Mouse (Mus musculus) thymus, postnatal 0 days (tissue): ENCODE measurements at regions not wholly inside any gene's neighbourhood (a gene's known extent, or its start where the extent isn't known, plus 50 kb on each side); places are given as distances from the start of the nearest gene placed in this dataset.

ENCODE experiments used
- DNase-seq: peaks from one replicate; pipeline ENCODE4 v3.0.0-alpha.2; 2015; ENCODE audit warnings: low spot score

DNA sequence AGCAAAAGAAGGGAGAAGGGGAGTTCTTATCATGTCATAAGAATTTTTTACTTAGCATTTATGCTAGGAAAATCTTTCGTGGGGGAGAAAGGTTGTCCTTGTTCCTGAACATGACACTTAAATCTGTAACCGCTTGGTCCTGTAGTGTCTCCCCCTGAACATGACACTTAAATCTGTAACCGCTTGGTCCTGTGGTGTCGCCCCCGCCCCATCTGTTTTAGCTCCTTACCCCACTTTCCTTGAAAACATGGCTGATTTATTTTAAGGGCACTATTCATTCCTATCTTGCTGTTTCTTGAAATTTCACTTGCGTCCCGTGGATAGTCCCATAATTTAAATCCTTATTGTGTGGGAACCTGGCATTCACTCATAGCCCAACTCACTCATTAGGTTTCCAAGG is 82.2 kb downstream of the Rap2a start:
- DNase-seq: no peak

- no peak for DNase-seq
Observed at GRCm38 (mm10) chr14:120560987-120561386, 82.7 kb downstream of the Rap2a start.

GRCm38 (mm10) chr14:120566945-120567344 is 88.7 kb downstream of the Rap2a start:
- DNase-seq: no peak

DNA sequence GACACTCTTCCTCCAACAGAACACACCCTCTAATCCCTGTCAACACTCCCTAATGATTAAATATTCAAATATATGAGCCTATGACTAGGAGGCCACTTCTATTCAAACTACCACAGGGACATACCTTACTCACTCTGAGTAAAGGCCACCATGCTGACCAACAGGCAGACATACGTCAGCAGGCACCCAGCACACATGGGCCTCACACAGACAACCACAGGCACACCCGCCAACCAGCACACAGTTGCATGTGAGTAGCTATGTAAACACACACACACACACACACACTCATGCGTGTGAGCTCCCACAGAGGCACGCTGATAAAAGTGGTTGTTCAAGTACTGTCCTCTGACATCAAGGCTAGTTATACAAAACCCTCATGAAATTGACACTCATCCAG is 89.8 kb downstream of the Rap2a start:
- no peak for DNase-seq

- peak; percentile 84 for DNase-seq
Observed at GRCm38 (mm10) chr14:120572238-120572637, 94.0 kb downstream of the Rap2a start.

- no peak for DNase-seq
Observed at GRCm38 (mm10) chr14:120575202-120575601, 97.0 kb downstream of the Rap2a start.

- DNase-seq: no peak
Observed at GRCm38 (mm10) chr14:120578352-120579080, 100.3 kb downstream of the Rap2a start.

GRCm38 (mm10) chr14:120583807-120584206 is 105.6 kb downstream of the Rap2a start:
- no peak for DNase-seq

- DNase-seq: no peak
Observed at GRCm38 (mm10) chr14:120592191-120592590, 113.9 kb downstream of the Rap2a start.

DNA sequence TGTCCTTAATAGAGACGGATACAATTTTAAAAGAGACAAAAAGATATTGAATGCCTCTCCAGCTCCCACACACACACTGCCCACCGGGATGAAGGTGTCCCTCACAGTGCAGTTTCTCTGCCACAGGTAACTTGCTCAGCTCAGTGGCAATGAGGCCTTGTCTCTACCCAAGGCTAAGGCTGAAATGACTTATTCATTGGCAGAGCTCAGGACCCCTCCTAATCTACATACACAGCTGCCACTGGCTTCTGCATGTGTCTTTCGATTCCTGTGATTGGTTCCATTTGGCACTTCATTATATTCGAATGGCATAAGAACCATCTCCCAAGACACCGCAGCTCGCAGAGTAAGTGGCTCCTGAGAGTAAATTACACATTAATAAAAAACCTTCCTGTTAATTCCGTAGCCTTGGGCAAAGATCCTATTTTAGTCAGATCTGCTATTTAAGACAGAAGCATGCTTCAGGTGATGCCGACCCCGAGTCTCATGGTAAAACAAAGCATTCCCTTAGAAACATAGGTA is 122.2 kb downstream of the Rap2a start:
- no peak for DNase-seq

- DNase-seq: no peak
Observed at GRCm38 (mm10) chr14:120601510-120601909, 123.3 kb downstream of the Rap2a start.

GRCm38 (mm10) chr14:120603849-120604492 is 125.7 kb downstream of the Rap2a start:
- DNase-seq: no peak

DNA sequence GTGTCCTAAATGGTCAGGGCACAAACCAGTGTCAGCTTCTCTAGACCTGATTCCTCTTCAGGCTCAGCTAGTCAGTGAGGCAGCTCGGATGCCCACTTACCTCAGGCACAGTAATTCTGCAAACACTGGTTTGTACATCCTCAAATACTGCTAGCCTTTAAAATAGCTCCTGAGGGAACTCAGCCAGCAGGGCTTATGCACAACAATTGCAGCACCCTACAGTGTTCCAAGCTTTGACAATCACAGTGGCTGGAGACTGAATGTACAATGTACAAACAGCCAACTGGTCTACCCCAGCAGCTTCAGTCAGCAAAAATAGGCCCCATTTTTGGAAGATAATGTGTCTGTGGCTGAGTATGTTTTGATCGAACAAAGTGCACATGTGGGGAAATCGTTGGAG is 129.6 kb downstream of the Rap2a start:
- DNase-seq: no peak

- no peak for DNase-seq
Observed at GRCm38 (mm10) chr14:120611311-120611710, 133.1 kb downstream of the Rap2a start.

DNA sequence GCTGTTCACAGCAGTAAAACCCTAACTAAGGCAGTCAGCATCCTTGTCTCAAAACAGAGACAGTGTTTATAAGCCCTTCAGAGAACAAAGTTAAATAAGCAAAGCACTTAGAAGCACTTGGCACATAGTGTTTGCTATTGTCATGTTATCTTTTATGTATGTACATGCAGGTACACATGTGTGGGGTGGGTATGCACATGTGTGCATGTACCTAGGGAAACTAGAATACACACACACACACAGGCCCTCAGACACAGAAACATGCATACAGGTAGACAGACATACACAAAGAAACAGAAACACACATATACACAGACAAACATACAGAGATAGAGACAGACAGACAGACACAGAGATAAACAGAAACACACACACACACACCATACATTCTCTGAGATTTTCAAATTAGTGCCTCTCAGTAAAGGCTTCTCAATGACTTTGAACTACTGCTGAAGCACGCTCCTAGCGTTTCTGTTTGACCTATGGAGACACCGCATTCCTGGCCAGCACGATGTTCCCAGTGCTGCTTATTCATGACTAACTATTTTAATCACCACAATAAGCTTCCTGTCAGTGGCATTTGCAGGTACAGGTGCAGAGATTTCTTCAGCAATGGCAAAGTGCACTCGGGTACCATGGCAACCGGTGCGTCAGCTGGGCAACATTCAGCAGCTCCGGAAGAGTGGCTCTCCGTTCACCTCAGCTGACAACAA is 148.1 kb downstream of the Rap2a start:
- no peak for DNase-seq

DNA sequence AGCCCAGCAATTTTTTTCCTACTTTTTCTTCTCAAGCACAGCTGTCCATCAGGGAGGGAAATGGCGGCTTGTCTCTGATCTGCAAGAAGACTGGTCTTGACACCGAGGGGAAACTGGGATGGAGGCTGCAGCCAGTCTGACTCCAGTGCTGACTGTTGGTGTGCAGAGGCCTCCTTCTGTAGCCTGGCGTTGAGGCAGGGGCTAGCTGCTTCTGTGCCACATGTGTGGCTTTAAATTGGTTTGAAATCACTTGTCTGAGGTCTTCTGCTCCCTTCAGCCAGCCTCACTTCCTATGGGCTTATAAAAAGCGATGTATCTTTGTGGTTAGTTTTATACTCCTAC is 148.7 kb downstream of the Rap2a start:
- DNase-seq: no peak

DNA sequence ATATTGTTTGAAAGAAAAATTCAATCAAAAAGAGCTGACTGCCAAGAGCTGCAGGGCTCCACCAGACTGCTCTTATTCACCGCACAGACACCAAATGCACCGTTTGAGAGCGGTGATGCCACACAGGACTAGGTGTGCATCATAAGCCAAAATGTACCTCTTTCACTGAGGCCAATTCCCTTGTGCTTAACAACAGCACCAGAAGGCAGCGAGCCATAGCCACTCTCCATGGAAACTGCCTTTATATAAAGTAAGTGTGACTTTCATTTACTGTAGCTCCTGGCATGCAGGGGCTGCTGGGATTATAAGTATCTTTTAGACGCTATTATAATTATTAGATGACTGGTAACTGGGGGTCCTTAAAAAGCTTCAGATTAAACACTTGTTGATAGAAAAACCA is 154.5 kb downstream of the Rap2a start:
- no peak for DNase-seq

GRCm38 (mm10) chr14:120636726-120637400 is 158.6 kb downstream of the Rap2a start:
- no peak for DNase-seq

- no peak for DNase-seq
Observed at GRCm38 (mm10) chr14:120637486-120638125, 159.4 kb downstream of the Rap2a start.

DNA sequence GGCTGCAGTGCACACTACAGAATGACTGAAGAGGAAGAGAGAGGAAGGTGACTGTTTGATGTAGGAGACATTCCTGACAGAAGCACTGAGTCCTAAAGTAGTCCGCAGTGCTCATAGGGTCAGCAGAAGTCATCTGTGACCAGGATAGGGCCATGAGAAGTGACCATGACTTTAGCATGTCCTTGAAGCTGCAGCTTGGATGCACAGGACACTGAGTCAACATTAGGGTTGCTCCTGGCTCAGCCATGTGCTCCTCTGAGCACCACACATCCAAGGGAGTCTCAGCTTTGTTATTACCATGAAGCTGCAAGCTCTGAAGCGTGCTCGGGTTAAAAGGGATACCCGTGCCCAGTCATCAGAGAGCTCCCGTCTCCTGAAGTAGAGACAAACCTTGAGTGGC is 164.3 kb downstream of the Rap2a start:
- DNase-seq: no peak

- no peak for DNase-seq
Observed at GRCm38 (mm10) chr14:120652034-120652433, 173.8 kb downstream of the Rap2a start.
